7 mouse cellular contexts compared by ENCODE assay signal in the genomic region with DNA sequence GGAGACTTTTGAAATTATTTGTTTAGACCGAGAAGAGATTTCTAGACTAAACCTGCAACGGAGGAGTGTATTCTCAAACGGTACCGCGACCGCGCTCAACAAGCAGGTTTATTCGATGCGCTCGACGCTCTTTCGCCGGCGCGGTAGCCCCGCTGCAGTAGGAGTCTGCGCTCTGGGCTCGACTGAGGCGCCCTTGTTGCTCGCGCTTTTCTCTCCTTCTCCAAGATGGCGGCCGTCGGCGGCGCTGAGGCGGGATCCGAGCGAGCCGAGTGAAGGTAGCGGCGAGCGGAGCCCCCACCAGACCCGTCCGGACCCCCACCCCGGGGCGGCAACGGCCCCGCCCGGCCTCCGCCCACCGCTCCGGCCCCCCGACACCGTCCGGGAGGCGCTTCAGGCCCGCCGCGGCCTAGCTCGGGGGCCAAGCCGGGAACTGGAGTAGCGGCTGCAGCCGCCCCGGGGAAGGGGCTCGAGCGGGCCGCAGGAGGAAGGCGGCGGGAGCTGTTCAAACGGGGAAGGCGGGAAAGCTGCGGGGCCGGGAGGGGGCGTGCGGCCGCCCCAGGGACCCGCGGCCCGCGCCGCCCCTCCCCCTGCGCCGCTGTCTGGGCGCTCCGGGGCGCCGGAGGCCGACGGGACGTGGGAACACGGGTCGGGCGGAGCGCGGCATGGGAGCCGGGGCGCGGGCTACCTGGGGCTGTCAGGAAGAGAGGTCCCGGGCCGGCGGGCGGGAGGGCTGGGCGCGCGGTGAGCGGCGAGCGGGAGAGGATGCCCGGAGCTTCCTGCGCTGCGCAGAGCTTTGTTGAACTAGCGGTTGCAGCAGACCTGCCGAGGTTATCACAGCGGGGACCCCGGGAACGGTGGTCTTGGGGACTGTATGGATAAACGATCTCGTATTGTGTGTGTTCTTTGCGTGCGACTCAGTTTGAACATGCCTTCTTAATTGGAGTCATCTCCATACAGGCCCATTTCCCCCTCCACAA. TPM values are rescaled to one million over a fixed set of nuclear protein-coding genes. Genes with fewer than 3 reads are reported as not detected.
DNase-seq lines count a peak whose midpoint lies in the region; ATAC-seq and TF ChIP-seq lines count a peak whose summit lies in the region.

No protein-coding gene starts in this region.

- peaks cover 6% of the 10 kb centered on the region for H3K36me3 ChIP-seq in embryonic facial prominence, embryonic 10.5 days (replicated peaks)
- 0 out of 2 replicates have a peak, but pooled peaks cover 2% of the 10 kb centered on the region for H3K36me3 ChIP-seq in intestine, postnatal 0 days (ENCODE audit: control insufficient read depth, insufficient read depth)
- H3K36me3 ChIP-seq in midbrain, embryonic 12.5 days, result peaks cover 3% of the 10 kb centered on the region
- peaks cover 3% of the 10 kb centered on the region for H3K36me3 ChIP-seq in small intestine, adult 2 months (ENCODE audit: control insufficient read depth, insufficient read depth, low read length)

- peak overlapping the region; percentile 93 for H3K4me3 ChIP-seq in embryonic facial prominence, embryonic 10.5 days
- peak overlapping the region; percentile 97 for H3K4me3 ChIP-seq in intestine, postnatal 0 days (ENCODE audit: low read depth, low read length)
- H3K4me3 ChIP-seq in midbrain, embryonic 12.5 days, result peak overlapping the region; percentile 93
- H3K4me3 ChIP-seq in small intestine, adult 2 months (ENCODE audit: low read depth, low read length), result peak overlapping the region; percentile 96

- TF ChIP-seq POLR2A in small intestine, adult 2 months (IDR thresholded peaks at IDR 0.05; ENCODE audit: low read depth, low read length), result peak; percentile 49; the same call in 1 of the 2 replicates

- peaks cover 12% of the 10 kb centered on the region for H3K4me1 ChIP-seq in embryonic facial prominence, embryonic 10.5 days
- no peaks in the 10 kb centered on the region; the same call in 1 of the 2 replicates for H3K4me1 ChIP-seq in intestine, postnatal 0 days (replicated peaks; ENCODE audit: control insufficient read depth, insufficient read depth, low read length)
- peaks cover 9% of the 10 kb centered on the region for H3K4me1 ChIP-seq in midbrain, embryonic 12.5 days
- peaks cover 4% of the 10 kb centered on the region; the same call in 1 of the 2 replicates for H3K4me1 ChIP-seq in small intestine, adult 2 months (ENCODE audit: control insufficient read depth, insufficient read depth, insufficient read length, low read length)

- H3K9ac ChIP-seq in intestine, postnatal 0 days (ENCODE audit: low read depth, low read length), result peak overlapping the region; percentile 98
- H3K9ac ChIP-seq in midbrain, embryonic 12.5 days (replicated peaks), result peak overlapping the region; percentile 96

- peaks cover 9% of the 10 kb centered on the region for H3K27me3 ChIP-seq in embryonic facial prominence, embryonic 10.5 days (replicated peaks; ENCODE audit: low read depth, poor library complexity, severe bottlenecking)
- H3K27me3 ChIP-seq in intestine, postnatal 0 days (replicated peaks; ENCODE audit: control insufficient read depth, insufficient read depth, low read length), result no peaks in the 10 kb centered on the region
- H3K27me3 ChIP-seq in midbrain, embryonic 12.5 days, result peaks cover 6% of the 10 kb centered on the region
- no peaks in the 10 kb centered on the region for H3K27me3 ChIP-seq in small intestine, adult 2 months (ENCODE audit: control insufficient read depth, insufficient read depth, low read length)

- H3K27ac ChIP-seq in embryonic facial prominence, embryonic 10.5 days (replicated peaks), result peak overlapping the region; percentile 100
- peak overlapping the region; percentile 96 for H3K27ac ChIP-seq in intestine, postnatal 0 days (ENCODE audit: low read depth, low read length)
- H3K27ac ChIP-seq in midbrain, embryonic 12.5 days (replicated peaks), result peak overlapping the region; percentile 96
- no peak overlapping the region for H3K27ac ChIP-seq in small intestine, adult 2 months (ENCODE audit: insufficient read depth, low read depth, low read length)

- peak; percentile 95 for ATAC-seq in intestine, postnatal 0 days
- ATAC-seq in midbrain, embryonic 12.5 days (ENCODE audit: low FRiP score, low read depth), result peak; percentile 94

- peak; percentile 48 for TF ChIP-seq CTCF in intestine, postnatal 0 days (IDR thresholded peaks at IDR 0.05; ENCODE audit: low read depth)
- no peak for TF ChIP-seq CTCF in small intestine, adult 2 months (IDR thresholded peaks at IDR 0.05; ENCODE audit: extremely low read depth, insufficient read length, insufficient replicate concordance, low read depth, low read length)

- H3K9me3 ChIP-seq in embryonic facial prominence, embryonic 10.5 days, result no peaks in the 10 kb centered on the region
- H3K9me3 ChIP-seq in intestine, postnatal 0 days (ENCODE audit: control insufficient read depth), result no peaks in the 10 kb centered on the region
- H3K9me3 ChIP-seq in midbrain, embryonic 12.5 days, result no peaks in the 10 kb centered on the region

- H3K4me2 ChIP-seq in intestine, postnatal 0 days (replicated peaks; ENCODE audit: low read depth), result peak overlapping the region; percentile 81
- H3K4me2 ChIP-seq in midbrain, embryonic 12.5 days (replicated peaks), result peak overlapping the region; percentile 67

- DNase-seq in adrenal gland, postnatal 10 days, result peak; percentile 88
- DNase-seq in embryonic facial prominence, embryonic 10.5 days (ENCODE audit: low spot score), result peak; percentile 89
- peak; percentile 26 for DNase-seq in gonadal fat pad, adult 2 months (ENCODE audit: low read depth)
- peak; percentile 86 for DNase-seq in left cerebral cortex, postnatal 4 days

- under 1% methylated on average over 111 of the region's 111 CpGs for WGBS in embryonic facial prominence, embryonic 10.5 days
- under 1% methylated on average over 104 of the region's 111 CpGs for WGBS in intestine, postnatal 0 days
- WGBS in midbrain, embryonic 12.5 days, result under 1% methylated on average over 88 of the region's 111 CpGs
- under 1% methylated on average over 106 of the region's 111 CpGs for WGBS in small intestine, adult 2 months

- intact Hi-C loops in left cerebral cortex, postnatal 4 days (cut with DNase I), result no loop called here

RNA-seq across cellular contexts. Expression of gene Hmgxb4, which starts 0.6 kb away (rescaled TPM):
- 10 to 100 TPM; 22.9 to 27.3 TPM for total RNA-seq in adrenal gland, postnatal 10 days (2021)
- 46.3 and 46.4 TPM in 2 replicates for polyA plus RNA-seq in embryonic facial prominence, embryonic 10.5 days (2016; fragmentation: Nextera tagmentation; extraction: Ambion mirVana)
- polyA plus RNA-seq in gonadal fat pad, adult 2 months (2012; rRNA removed), result 15.9 and 20.0 TPM in 2 replicates
- 10.7 and 11.6 TPM in 2 replicates for polyA plus RNA-seq in intestine, postnatal 0 days (2015; fragmentation: Nextera tagmentation; extraction: Ambion mirVana)
- 10 to 100 TPM; 43.8 to 45.7 TPM for total RNA-seq in left cerebral cortex, postnatal 4 days (2021)
- polyA plus RNA-seq in midbrain, embryonic 12.5 days (2016; fragmentation: Nextera tagmentation; extraction: Ambion mirVana), result 41.8 and 47.9 TPM in 2 replicates
- polyA plus RNA-seq in small intestine, adult 2 months (2012; rRNA removed), result 2.0 and 3.9 TPM in 2 replicates

RNA-seq across cellular contexts. Expression of gene Tom1, which starts 39.7 kb away (rescaled TPM):
- total RNA-seq in adrenal gland, postnatal 10 days (2021), result 10 to 100 TPM; 28.3 to 31.5 TPM
- 32.0 and 32.3 TPM in 2 replicates for polyA plus RNA-seq in embryonic facial prominence, embryonic 10.5 days (2016; fragmentation: Nextera tagmentation; extraction: Ambion mirVana)
- polyA plus RNA-seq in gonadal fat pad, adult 2 months (2012; rRNA removed), result 67.1 and 71.9 TPM in 2 replicates
- 47.7 and 47.8 TPM in 2 replicates for polyA plus RNA-seq in intestine, postnatal 0 days (2015; fragmentation: Nextera tagmentation; extraction: Ambion mirVana)
- 10 to 100 TPM; 22.3 to 25.0 TPM for total RNA-seq in left cerebral cortex, postnatal 4 days (2021)
- 25.6 and 26.5 TPM in 2 replicates for polyA plus RNA-seq in midbrain, embryonic 12.5 days (2016; fragmentation: Nextera tagmentation; extraction: Ambion mirVana)
- polyA plus RNA-seq in small intestine, adult 2 months (2012; rRNA removed), result 19.2 and 28.0 TPM in 2 replicates

Comparison
In these comparisons a context has a peak if more than half of its experiments do, and no peak if none do; other contexts are left out.
1. DNase-seq: peak in every context shown above with its lines; median percentile 89 in embryonic facial prominence, embryonic 10.5 days; 88 in adrenal gland, postnatal 10 days; 86 in left cerebral cortex, postnatal 4 days; 26 in gonadal fat pad, adult 2 months.